Mouse (Mus musculus) embryo, embryonic 11.5 days (tissue): ENCODE data around the gene Gcn1l1.

Experiments used
- DNase-seq: peaks from one replicate; pipeline ENCODE4 v3.0.0-alpha.2; 2012; ENCODE audit warnings: low read depth, low spot score

Gene Gcn1l1

DNA sequence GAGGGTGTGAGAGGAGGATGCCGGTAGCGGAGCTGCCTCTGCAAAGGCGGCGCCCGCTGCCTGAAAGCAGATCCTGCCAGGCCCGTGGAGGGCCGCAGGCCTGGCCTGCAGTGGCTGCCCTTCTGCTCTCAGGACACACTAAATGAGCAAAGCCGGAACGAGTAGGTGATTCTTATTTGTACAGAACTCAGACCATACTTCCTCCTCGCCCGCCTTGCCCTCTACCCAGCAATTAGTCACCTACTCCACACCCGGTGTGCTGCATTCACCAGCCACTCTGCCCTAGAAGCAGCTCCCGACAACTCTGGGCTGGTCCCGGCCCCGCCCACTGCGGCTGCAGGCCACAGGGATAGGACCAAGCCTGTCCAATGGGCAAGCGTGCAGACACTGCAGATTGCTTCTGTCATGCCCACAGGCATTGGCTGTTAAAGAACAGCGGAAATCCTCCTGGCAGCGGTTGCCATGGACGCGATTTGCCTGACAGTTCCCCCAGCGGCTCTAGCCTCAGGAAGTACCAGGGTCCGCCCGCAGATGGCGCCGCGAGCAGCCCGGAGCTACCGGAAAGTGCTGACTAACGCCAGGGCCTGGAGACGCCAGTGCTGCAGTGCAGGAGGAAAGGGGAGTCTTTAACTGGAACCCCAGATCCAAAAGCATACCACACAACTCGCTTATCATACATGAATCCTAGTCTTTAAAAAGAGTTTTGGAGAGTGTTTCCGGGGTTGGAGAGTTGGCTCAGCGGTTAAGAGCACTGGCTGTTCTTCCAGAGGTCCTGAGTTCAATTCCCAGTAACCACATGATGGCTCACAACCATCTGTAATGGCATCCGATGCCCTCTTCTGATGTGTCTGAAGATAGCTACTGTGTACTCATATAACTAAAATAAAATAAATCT lies 87.9 kb downstream of the Gcn1l1 start:
- DNase-seq = peak; percentile 97

DNA sequence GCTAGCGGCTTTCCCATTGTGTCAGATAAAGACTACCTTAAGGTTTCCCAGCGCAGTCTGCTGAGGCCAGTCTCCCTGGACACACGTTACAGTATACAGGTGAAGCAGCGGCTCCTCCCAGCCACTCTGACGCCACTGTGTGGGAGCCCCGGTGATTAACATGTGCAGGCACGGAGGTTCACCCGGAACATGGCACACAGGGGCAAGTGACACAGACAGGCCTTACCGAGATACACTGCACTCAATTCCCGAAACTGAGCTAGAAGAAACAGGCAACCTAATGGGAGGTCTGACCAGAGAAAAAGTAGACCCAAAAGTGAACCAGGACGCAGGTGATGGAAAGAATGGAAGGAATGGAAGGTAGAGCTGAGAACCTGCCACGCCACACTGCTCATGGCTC lies 88.7 kb downstream of the Gcn1l1 start:
- DNase-seq = no peak

DNA sequence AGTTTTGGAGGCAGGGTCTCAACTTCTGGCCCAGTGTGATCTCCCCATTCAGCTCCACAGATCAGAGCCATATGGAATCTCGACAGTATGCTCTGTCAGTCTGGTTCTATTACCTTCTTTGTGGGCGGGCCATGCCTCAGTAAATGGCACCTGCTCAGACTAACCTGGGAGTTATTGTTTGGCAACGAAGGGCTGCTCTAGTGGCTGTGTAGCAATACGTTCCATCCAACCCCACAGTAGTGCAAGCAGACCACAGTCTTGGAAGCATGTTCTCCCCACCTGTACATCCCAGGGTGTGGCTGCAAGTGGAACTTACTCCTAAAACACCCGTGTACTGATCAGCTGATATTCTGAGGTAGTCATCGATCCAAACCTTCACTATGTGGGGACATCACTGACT lies 91.6 kb downstream of the Gcn1l1 start:
- DNase-seq = no peak

DNA sequence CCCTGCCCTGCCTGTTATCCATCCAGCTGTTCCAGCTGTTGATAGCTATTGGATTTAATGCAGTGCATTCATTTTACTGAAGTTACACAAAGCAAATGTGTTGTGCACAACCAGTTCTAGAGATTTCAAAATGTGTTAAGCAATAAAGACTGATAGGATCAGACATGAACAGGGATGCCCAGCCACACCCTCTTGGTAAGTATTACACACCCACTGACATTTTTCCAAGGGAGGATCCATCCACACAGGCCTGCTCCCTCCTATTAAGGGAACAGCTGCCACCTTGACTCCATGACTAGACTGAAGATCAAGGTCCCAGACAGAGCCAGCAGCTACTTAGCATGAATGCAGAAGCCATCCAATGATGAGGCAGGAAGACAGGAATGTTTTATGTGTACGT lies 92.2 kb downstream of the Gcn1l1 start:
- DNase-seq = no peak

DNA sequence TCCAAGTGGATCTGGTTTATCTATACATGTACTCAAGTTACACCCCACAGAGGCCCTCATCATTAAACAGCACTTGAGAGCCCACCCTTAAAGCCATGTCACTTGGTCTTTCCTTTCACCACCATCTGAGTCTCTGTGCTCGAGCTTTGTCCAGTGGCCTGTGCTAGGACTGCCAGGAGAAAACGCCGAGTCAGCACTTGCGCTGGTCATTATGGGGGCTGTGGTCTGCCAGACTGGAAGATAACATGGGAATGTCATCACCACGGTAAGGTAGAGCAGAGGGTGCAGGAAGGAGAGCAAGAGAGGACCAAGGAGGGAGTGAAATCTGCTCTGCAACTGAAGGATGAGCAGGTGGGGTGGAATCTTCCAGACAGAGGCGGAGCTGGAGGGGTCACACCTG lies 93.3 kb downstream of the Gcn1l1 start:
- no peak for DNase-seq

DNA sequence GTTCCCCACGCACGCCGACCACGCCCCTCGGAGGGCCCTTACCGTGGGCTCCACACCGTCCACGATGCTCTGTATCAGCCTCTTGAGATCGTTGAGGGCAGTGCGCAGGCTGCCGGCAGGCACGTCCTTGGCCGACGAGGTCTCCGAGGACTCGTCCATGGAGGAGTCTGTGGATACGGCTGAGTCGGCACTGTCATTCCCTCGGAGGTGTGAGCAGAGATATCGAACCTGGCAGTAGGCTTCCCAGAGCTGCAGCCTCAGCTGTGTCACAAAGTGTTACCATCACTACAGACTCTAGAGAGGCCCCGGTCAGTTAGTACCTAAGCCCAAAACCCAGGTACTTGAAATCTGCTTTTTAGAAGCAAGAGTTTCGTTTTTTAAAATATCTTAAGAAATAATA lies 97.6 kb downstream of the Gcn1l1 start:
- no peak for DNase-seq

DNA sequence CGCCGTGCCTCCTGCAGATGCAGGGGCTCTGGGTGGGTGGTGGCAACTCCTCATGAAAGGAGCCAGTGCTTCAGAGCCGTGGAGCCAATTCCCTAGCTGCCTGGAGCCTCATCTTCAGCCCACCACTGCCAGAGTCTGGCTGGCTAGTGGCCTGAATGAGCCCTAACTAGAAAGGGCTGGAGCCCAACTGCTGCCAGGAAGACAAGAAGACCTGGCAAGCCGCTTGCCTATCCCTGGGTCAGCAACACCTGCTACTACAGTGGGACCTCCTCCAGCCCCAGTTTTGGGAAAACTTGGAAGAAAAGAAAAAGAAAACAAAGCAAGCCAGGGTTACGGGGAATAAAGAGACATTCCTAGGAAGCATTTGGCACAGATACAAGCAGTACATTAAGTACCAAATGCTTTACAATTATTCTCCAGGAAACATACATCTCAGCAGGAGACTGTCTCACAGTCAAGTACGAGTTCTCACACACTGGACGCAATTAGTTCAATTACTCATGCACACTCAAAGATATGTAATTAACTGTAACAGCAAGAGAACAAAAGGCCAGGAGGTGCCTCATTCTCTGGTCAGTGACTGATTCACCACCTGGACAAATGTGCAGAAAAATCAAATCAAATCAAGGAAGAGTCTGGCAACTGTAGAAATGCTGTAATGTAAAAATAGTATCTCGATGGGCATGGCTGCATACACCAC lies 101.5 kb downstream of the Gcn1l1 start:
- no peak for DNase-seq

DNA sequence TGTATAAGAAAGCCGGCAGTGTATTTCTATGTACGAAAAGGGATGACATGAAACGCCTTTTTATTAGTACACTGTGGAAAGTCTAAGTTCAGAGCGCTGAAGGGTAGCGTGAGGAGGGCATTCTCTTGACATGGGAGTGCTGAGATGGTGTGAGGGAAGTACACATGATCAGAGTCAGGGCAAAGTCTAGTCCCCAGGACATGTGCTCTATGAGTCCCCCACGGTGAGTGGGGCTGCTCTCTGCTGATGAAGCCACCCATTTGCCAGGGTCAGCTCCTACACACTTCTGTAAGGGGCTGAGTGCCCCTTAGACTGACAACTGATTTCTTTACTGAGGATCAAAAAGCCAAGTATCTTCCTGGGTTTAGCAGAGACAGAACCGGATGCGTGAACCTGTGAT lies 102.2 kb downstream of the Gcn1l1 start:
- no peak for DNase-seq

DNA sequence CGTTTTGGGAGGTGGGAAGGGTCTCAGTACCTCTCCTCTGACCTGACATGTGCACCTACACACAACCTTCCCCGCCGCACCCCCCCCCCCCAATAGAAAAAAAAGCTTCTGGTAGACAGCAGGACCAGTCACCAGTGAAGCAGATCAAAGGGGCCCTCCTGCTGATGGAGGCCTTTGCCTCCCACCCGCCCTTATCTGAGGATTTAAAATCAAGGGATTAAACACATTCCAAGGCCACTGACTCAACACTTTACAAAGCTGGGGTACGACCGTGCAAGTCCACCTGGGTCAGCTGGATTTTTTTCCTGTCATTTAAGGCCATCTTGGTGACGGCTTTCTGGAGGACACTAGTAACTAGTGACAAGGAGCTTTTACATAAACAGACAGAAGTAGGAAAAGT lies 102.8 kb downstream of the Gcn1l1 start:
- no peak for DNase-seq

DNA sequence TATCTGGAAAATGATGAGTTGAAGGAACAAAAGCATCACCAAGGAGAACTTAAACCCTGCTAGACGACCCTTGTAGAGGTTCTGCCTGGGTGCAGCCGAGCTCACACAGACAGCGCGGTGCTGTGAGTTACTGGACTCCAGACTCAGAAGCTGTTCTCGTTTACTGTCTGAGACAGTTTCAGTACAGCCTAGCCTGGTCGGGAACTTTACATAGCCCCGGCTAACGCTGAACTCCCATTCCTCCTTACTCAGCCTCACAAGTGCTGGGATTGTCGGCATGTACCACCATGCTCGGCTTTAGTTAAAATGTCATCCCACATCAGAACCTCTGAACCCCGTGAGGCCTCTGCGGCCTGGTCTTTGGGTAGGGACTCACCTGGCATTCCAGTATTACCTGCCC lies 103.9 kb downstream of the Gcn1l1 start:
- no peak for DNase-seq

DNA sequence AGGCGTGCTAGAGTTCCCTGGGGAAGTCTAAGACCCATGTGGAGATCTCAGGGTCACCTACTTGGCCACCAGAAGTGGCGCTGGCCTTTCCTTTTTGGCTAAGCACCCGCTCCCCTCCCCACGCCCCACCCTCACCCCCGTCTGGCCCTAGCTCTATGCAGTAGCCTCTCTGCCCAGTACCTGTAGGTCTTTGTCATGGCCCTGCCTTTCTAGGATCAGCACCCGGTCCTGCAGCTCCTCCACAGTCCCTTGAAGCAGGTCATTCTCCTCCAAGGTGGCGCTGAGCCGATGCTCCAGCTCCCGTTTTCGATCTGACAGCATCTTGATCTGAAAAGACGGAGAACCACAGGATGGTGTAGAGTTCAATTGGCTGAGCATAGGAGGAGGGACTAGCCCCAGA lies 104.9 kb downstream of the Gcn1l1 start:
- DNase-seq = no peak

DNA sequence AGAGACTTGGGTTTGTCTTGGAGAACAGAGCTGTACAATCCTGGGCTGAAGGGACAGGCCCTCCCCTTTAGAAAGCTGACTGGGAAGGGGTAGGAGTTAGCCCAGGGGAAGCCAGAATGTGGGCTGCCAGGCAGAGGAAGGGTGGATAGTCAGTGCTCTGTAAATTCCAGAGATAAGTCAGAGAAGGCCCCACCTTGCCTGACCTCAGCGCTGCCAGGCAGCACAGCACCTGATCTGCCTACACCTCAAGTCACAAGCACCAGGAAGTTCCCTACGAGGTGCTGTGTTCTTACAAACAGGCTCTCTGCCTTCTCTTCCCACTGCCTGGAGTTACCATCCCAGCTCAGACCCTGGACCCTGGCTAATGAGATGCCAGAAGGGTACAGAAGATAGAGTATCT lies 105.4 kb downstream of the Gcn1l1 start:
- no peak for DNase-seq

DNA sequence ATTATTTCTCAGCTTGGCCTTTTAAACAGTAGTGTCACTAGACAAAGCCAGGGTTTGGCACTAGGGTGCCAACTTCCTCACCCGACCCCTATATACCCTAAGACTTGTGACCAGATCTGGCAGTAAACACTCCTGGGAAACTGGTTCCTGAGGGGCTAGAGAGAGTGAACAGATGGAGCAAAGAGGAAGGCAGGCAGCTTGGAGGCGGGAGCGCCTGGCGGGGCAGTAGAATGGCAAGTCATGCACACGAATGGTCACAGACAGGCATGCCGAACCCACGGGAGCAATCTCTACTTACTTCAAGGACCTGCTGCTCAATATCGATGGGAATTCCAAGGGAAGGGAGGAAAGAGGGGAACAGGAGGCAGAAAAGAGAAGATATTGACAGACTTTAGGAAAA lies 106.8 kb downstream of the Gcn1l1 start:
- DNase-seq = no peak
